Mouse (Mus musculus) cortical plate, adult 2 months (tissue): ENCODE measurements at regions not wholly inside any gene's neighbourhood (a gene's known extent, or its start where the extent isn't known, plus 50 kb on each side); places are given as distances from the start of the nearest gene placed in this dataset.

Experiments
- H3K27ac ChIP-seq: fragments of 200-500 bp; 2 replicates; pipeline ENCODE4 v1.5.1; 2012; ENCODE audit warnings: low read length, control low read depth, inconsistent platforms; ENCODE audit not compliant: insufficient read depth
- H3K4me1 ChIP-seq: fragments of 200-500 bp; 2 replicates; pipeline ENCODE4 v1.6.1; 2011; ENCODE audit warnings: low read length; ENCODE audit not compliant: control insufficient read depth, insufficient read depth
- H3K4me3 ChIP-seq: fragments of 200-500 bp; 2 replicates; pipeline ENCODE4 v1.5.1; 2011; ENCODE audit warnings: mild to moderate bottlenecking, low read length, control low read depth; ENCODE audit not compliant: insufficient read depth
- CTCF ChIP-seq: fragments of 200-500 bp; IDR thresholded peaks from 2 replicates; pipeline ENCODE4 v1.5.1; 2011; ENCODE audit warnings: mild to moderate bottlenecking, control low read depth, low read length; ENCODE audit not compliant: insufficient read depth; ENCODE audit errors: extremely low read depth
- POLR2A ChIP-seq: fragments of 200-500 bp; IDR thresholded peaks from 2 replicates; pipeline ENCODE4 v1.6.1; 2011; ENCODE audit warnings: mild to moderate bottlenecking, low read length, control low read depth; ENCODE audit not compliant: insufficient read depth; ENCODE audit errors: extremely low read depth

- no peak for TF ChIP-seq POLR2A
- H3K4me3 ChIP-seq = no peak overlapping the region
- H3K27ac ChIP-seq = no peak overlapping the region
- H3K4me1 ChIP-seq = no peaks in the 10 kb centered on the region
Measured at GRCm38 (mm10) chr1:183686056-183686455, 268.0 kb downstream of the Hhipl2 start.

GRCm38 (mm10) chr1:183692756-183693155, 274.7 kb downstream of the Hhipl2 start:
- Histone ChIP-seq H3K4me1 (no peaks in the 10 kb centered on the region), H3K4me3 (no peak overlapping the region), H3K27ac (no peak overlapping the region)
- TF ChIP-seq POLR2A (no peak), CTCF (no peak)

- no peak overlapping the region for H3K4me3 ChIP-seq
- H3K27ac ChIP-seq = no peak overlapping the region
- H3K4me1 ChIP-seq = no peaks in the 10 kb centered on the region
- TF ChIP-seq CTCF = no peak
- TF ChIP-seq POLR2A = no peak
Measured at GRCm38 (mm10) chr1:183699284-183699683, 281.3 kb downstream of the Hhipl2 start.

DNA sequence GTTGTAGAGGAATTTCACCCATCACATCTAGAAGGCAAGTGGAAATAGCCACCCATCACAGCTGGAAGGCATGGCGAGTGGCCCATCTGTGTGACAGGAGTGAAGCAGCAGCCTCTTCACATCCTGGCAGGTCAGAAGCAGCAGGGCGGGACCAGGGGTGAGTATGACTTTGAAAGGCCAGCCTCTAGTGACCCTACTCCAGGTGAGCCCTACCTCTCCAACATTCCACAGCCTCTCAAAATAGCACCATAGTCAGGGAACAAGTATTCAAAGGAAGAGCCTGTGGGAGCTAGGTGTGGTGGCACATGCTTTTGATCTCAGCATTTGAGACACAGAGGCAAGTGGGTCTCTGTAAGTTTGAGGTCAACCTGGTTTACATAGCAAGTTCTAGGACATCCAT, 284.9 kb downstream of the Hhipl2 start:
- TF ChIP-seq CTCF (no peak), POLR2A (no peak)
- Histone ChIP-seq H3K27ac (no peak overlapping the region), H3K4me1 (no peaks in the 10 kb centered on the region), H3K4me3 (no peak overlapping the region)

- no peak for TF ChIP-seq CTCF
- TF ChIP-seq POLR2A = no peak
- H3K4me1 ChIP-seq = no peaks in the 10 kb centered on the region; the same call in 1 of the 2 replicates
- H3K4me3 ChIP-seq = no peak overlapping the region
- no peak overlapping the region for H3K27ac ChIP-seq
Measured at GRCm38 (mm10) chr1:183712895-183713294, 294.9 kb downstream of the Hhipl2 start.

GRCm38 (mm10) chr1:183717060-183717459, 296.0 kb upstream of the Dusp10 start:
- no peak for TF ChIP-seq POLR2A
- no peak for TF ChIP-seq CTCF
- no peaks in the 10 kb centered on the region; the same call in 1 of the 2 replicates for H3K4me1 ChIP-seq

DNA sequence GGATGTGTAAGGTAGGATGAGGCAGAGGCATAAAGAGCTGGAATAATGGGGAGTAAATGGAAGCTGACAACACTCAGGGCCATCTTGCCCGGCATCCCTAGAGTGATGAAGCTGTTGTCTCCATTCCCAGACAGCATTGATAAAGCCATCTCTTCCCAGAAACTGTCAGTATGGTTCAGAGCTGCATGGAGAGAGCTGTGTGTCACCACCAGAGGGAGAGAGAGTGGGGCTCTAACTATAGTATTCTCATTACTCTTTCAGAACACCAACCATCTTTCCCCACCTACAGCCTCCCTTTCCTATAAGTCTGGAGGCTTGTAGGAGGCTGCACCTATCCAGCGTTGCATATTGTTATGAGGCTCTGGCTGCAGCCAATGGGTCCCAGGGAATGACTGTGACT, 264.0 kb upstream of the Dusp10 start:
- H3K4me3 ChIP-seq = no peak overlapping the region
- no peak overlapping the region for H3K27ac ChIP-seq
- no peaks in the 10 kb centered on the region for H3K4me1 ChIP-seq
- TF ChIP-seq POLR2A (no peak), CTCF (no peak)

More at GRCm38 (mm10) chr1:183717060-183717459, 296.0 kb upstream of the Dusp10 start:
- H3K27ac ChIP-seq = no peak overlapping the region
- no peak overlapping the region for H3K4me3 ChIP-seq

DNA sequence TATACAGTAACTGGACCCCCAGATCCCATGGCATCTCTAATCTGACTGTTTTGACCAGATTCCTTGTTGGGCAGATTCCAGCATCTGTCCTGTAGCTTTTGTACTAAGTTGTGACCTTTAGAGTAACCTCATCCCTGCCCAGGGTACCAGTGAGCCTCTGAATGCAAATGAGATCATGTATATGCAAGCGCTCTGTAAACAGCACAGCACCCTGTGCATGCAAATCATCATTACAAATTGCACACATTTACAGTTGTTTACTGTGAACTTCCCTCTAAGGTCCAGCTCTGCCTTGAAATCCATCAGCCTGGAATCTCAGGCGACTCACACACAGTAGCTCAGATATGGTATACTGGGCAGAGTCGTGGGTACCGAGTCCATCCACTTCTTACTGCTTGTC, 258.6 kb upstream of the Dusp10 start:
- no peak overlapping the region for H3K27ac ChIP-seq
- H3K4me3 ChIP-seq = no peak overlapping the region
- TF ChIP-seq CTCF (no peak), POLR2A (no peak)
- no peaks in the 10 kb centered on the region for H3K4me1 ChIP-seq

DNA sequence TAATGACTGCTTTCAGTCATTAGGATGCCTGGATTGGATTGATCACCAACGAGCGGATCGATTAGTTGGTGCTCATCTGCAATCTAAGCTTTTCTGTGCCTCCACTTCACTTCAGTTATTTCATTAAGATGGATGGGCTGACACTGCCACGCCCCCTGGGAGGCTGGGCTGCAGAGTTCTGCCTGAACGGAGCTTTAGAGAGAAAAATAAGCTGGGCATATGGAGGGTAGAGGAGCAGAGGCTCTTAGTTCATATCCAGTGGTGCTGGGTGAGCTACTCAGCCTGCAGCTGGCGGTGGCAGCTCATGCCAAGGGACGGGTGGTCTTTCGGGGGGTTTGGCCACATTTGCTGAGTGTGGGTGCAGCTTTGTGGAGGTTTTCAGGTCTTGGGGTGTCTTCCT, 256.4 kb upstream of the Dusp10 start:
- H3K4me3 ChIP-seq = no peak overlapping the region
- no peak for TF ChIP-seq CTCF
- no peak for TF ChIP-seq POLR2A
- H3K4me1 ChIP-seq = no peaks in the 10 kb centered on the region
- no peak overlapping the region for H3K27ac ChIP-seq

- H3K4me3 ChIP-seq = no peak overlapping the region
- H3K27ac ChIP-seq = no peak overlapping the region
- H3K4me1 ChIP-seq = no peaks in the 10 kb centered on the region
- TF ChIP-seq POLR2A = no peak
- no peak for TF ChIP-seq CTCF
Measured at GRCm38 (mm10) chr1:183763864-183764726, 249.0 kb upstream of the Dusp10 start.
